Mouse (Mus musculus) heart, postnatal 0 days (tissue): ENCODE results near the gene Setd5.

Source experiments
- CTCF ChIP-seq: IDR thresholded peaks from 2 replicates; pipeline ENCODE4 v1.5.1; 2016; ENCODE audit warnings: antibody characterized with exemption, control low read depth, low read depth
- EP300 ChIP-seq: IDR thresholded peaks from 2 replicates; pipeline ENCODE4 v1.6.1; 2016; ENCODE audit warnings: antibody characterized with exemption, low read depth

DNA sequence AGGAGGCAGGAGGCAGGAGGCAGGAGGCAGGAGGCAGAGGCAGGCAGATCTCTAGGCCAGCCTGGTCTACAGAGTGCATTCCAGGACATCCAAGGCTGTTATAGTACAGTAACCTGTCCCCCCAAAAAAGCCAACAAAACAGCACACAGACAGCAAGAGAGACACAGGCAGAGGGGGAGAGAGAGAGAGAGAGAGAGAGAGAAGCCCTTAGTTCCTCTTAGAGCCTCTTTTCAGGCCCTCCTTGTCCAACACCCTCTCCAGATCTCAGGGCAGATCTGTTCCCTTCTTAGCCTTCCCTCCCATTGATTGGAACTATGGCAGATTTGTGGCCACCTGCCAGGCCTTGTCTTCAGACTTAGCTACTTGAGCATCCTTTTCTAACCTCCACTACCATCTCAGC, 86.3 kb downstream of the Setd5 start:
- TF ChIP-seq CTCF (no peak), EP300 (no peak)
